Mouse (Mus musculus): ENCODE results near the gene Ccdc84. TPM values are rescaled to one million over a fixed set of nuclear protein-coding genes. Genes with fewer than 3 reads are reported as not detected.

Gene Ccdc84
- total and polyA plus RNA-seq, 3 experiments, result 18.0 to 18.7 TPM; not detected in 1

- TF ChIP-seq GABPA (IDR thresholded peaks at IDR 0.05; ENCODE audit: low read depth, low read length) (no peak), POLR2AphosphoS2 (IDR thresholded peaks at IDR 0.05; ENCODE audit: low read length) (peak; percentile 90), CHD2 (IDR thresholded peaks at IDR 0.05; ENCODE audit: low read length) (no peak), TBP (IDR thresholded peaks at IDR 0.05; ENCODE audit: low read depth, low read length) (peak; percentile 86)
Observed at GRCm38 (mm10) chr9:44396684-44397411, 21.5 kb downstream of the Ccdc84 start, which contains the start of gene Slc37a4 (continued).

GRCm38 (mm10) chr9:44391466-44391865 lies 26.9 kb downstream of the Ccdc84 start:
- no peaks in the 10 kb centered on the region for H3K9me3 ChIP-seq (replicated peaks; ENCODE audit: insufficient read depth, low read length)
- H3K27ac ChIP-seq (ENCODE audit: control insufficient read depth, low read depth, low read length), result no peak overlapping the region
- H3K27me3 ChIP-seq (ENCODE audit: control insufficient read depth in 1 of 2, insufficient read depth in 2 of 2, low read length in 2 of 2), result no peaks in the 10 kb centered on the region
- 0 out of 4 replicates have a peak, but pooled peaks cover 0 to 3% of the 10 kb centered on the region in 2 experiments for H3K4me1 ChIP-seq (ENCODE audit: control insufficient read depth in 1 of 2, insufficient read depth in 2 of 2, low read length in 2 of 2)
- TF ChIP-seq NRF1 (IDR thresholded peaks at IDR 0.05; ENCODE audit: insufficient read depth, low read depth, low read length, poor library complexity, severe bottlenecking) (no peak), TAL1 (IDR thresholded peaks at IDR 0.05; ENCODE audit: low read length) (no peak), GATA1 (IDR thresholded peaks at IDR 0.05; ENCODE audit: low read depth, low read length) (no peak), POLR2AphosphoS2 (IDR thresholded peaks at IDR 0.05; ENCODE audit: low read length) (0 out of 2 replicates have a peak, but pooled peaks have one; percentile 23), KAT2A (conservative IDR thresholded peaks at IDR 0.05; ENCODE audit: low read depth, low read length) (no peak), POLR2A (IDR thresholded peaks at IDR 0.05; ENCODE audit: control insufficient read depth in 1 of 2, insufficient read depth in 1 of 2, low read depth in 1 of 2, low read length in 2 of 2, poor library complexity in 1 of 2) (peak in 1 of 2 experiments; percentile 23; a peak in 2 of 4 replicates), MAFK (IDR thresholded peaks at IDR 0.05; ENCODE audit: borderline replicate concordance, low read depth, low read length) (no peak), HCFC1 (IDR thresholded peaks at IDR 0.05; ENCODE audit: low read depth, low read length) (no peak), MEF2A (IDR thresholded peaks at IDR 0.05; ENCODE audit: extremely low read depth, insufficient replicate concordance, low read depth, low read length, poor library complexity, severe bottlenecking) (no peak), NELFE (IDR thresholded peaks at IDR 0.05; ENCODE audit: low read depth, low read length) (no peak), EP300 (IDR thresholded peaks at IDR 0.05; ENCODE audit: low read depth in 1 of 2, low read length in 2 of 2) (no peak), SMC3 (IDR thresholded peaks at IDR 0.05; ENCODE audit: low read depth, low read length) (peak; percentile 65), ZC3H11A (IDR thresholded peaks at IDR 0.05; ENCODE audit: low read depth, low read length) (peak; percentile 27; the same call in 1 of the 2 replicates), TBP (IDR thresholded peaks at IDR 0.05; ENCODE audit: low read depth, low read length) (no peak), MYB (IDR thresholded peaks at IDR 0.05; ENCODE audit: low read depth, low read length) (no peak), CTCF (IDR thresholded peaks at IDR 0.05 in 2 of 3, conservative IDR thresholded peaks at IDR 0.05 in 1 of 3; ENCODE audit: control insufficient read depth in 1 of 3, insufficient read depth in 1 of 3, low read depth in 2 of 3, low read length in 3 of 3, poor library complexity in 1 of 3, severe bottlenecking in 1 of 3) (peak; percentile 76 to 84 (median 77)), USF2 (IDR thresholded peaks at IDR 0.05; ENCODE audit: borderline replicate concordance in 1 of 2, insufficient read depth in 1 of 2, low read depth in 1 of 2, low read length in 2 of 2) (no peak), MXI1 (IDR thresholded peaks at IDR 0.05; ENCODE audit: low read depth, low read length) (no peak), MAZ (IDR thresholded peaks at IDR 0.05; ENCODE audit: low read depth, low read length) (no peak)
- no peaks in the 10 kb centered on the region for H3K79me2 ChIP-seq (ENCODE audit: control insufficient read depth, insufficient read depth, low read length, poor library complexity)
- H3K4me3 ChIP-seq (ENCODE audit: control insufficient read depth in 1 of 2, insufficient read depth in 1 of 2, low read depth in 2 of 2, low read length in 2 of 2), result no peak overlapping the region
- no peak overlapping the region for H3K9ac ChIP-seq (ENCODE audit: control insufficient read depth, low read depth, low read length, poor library complexity, severe bottlenecking)
- DNase-seq (ENCODE audit: low read depth, low spot score), result peak; percentile 65
- peaks cover 0 to 6% of the 10 kb centered on the region in 2 experiments; a peak in 1 of 4 replicates for H3K36me3 ChIP-seq (ENCODE audit: control insufficient read depth in 1 of 2, insufficient read depth in 2 of 2, low read length in 2 of 2)
